Mouse (Mus musculus): ENCODE data around the gene Ttll5. TPM values are rescaled to one million over a fixed set of nuclear protein-coding genes. Genes with fewer than 3 reads are reported as not detected.

Gene Ttll5
- 10 to 100 TPM; 10.8 to 12.4 TPM for polyA plus RNA-seq (2017; shearing (Covaris generic))

GRCm38 (mm10) chr12:85824438-85825264 lies at the start of gene Ttll5, which contains the start of gene Erg28:
Gene Ttll5 (plus strand): TSS chr12:85824659.
Gene Erg28 (minus strand): TSS chr12:85824550.

GRCm38 (mm10) chr12:86078553-86079201 lies 254.2 kb downstream of the Ttll5 start, which contains the start of gene Tgfb3:
Gene Tgfb3 (minus strand): TSS chr12:86079041.

GRCm38 (mm10) chr12:86082481-86083012 lies 258.1 kb downstream of the Ttll5 start, which contains the start of gene Ift43:
Gene Ift43 (plus strand): TSS chr12:86082541.

Other genes starting within 250 kb of the Ttll5 start
- 1 to 10 TPM; 2.9 to 7.2 TPM for gene Jdp2, start 225.6 kb upstream of the Ttll5 start, polyA plus RNA-seq (2017; shearing (Covaris generic))
- 100 to 1,000 TPM; 274 to 278 TPM for gene Batf, start 138.0 kb upstream of the Ttll5 start, polyA plus RNA-seq (2017; shearing (Covaris generic))
- gene Flvcr2, start 78.1 kb upstream of the Ttll5 start, polyA plus RNA-seq (2017; shearing (Covaris generic)): under 1 TPM; 0.27 to 0.42 TPM
- gene Erg28, start 109 bp upstream of the Ttll5 start, polyA plus RNA-seq (2017; shearing (Covaris generic)): 10 to 100 TPM; 89.1 to 93.0 TPM